Mouse (Mus musculus) hindlimb bud, embryonic 11.5 days (tissue): ENCODE data around the gene Ccser2.

Experiments used
- DNase-seq: peaks from one replicate; pipeline ENCODE4 v3.0.0-alpha.2; 2012; ENCODE audit warnings: low read depth, low spot score; ENCODE audit errors: extremely low spot score

Gene Ccser2

GRCm38 (mm10) chr14:36942716-36943115 lies 25.9 kb downstream of the Ccser2 start:
- DNase-seq, result no peak

GRCm38 (mm10) chr14:36937941-36938340 lies 30.6 kb downstream of the Ccser2 start:
- DNase-seq, result no peak

DNA sequence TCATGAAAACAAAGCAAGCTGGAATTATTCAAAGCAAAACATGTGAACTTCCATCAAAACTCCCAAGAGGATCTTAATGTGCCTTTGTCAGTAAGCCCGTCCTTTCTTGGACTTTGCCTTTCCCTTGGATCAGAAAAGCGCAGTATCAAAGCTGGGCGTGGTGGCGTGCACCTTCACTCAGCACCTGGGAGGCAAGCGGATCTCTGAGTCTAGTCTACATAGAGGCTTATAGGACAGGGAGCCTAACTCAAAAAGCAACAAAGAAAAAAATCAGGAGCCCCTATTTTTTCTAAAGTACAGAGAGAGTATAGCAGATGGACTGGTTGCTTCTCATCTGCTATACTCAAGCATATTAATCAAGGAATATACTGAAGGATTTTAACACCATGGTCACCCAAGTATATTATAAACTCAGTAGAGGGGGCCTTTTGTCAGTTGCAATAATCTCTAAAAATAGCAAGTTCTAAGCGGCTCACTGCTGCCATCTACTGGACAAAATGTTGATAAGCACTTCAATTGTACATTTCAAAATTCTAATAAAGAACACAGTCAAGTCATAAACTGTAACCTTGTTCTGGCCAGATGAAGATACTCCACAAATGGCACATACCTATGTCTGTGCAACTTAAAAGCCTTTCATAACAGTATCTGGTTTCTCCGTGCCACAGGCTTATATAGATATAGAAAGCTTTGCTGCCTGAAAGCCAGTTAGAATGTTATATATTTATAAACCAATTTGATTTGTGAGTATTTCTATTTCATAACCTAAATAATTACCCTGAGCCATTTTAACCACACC lies 31.3 kb downstream of the Ccser2 start:
- DNase-seq, result peak; percentile 47

DNA sequence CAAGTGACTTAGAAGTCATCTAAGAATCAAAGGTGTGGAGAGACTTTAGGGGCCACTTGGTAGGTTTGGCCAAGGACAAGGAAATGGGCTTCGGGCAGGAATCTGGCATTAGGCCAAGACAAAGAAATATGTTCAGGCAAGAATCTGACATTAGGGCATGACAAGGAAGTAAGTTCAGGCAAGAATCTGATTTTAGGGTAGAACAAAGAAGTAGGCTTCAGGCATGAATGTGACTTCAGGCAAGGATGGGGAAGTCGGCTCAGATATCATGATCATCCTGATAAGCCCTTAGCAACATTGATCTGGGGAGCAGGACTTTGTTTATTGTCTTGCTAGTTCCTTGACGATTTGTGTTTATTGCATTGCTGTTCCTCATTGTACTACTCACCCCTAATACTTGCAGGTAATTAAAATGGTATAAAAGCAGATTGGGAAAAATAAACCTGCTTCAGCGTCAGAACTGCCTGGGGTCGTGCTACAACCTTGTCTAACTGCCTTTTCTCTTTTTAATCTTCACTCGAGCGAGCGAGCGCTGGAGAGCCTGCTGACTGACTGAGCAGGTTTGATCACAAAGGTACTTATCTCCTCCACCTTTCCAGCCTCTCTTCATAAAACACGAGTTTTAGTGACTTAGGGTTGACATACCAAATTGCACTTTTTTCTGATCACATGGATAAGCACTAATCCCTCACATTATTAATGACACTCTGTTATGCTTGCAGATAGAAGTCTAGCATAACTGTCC lies 35.8 kb downstream of the Ccser2 start:
- no peak for DNase-seq

GRCm38 (mm10) chr14:36932038-36932437 lies 36.5 kb downstream of the Ccser2 start:
- DNase-seq, result no peak

DNA sequence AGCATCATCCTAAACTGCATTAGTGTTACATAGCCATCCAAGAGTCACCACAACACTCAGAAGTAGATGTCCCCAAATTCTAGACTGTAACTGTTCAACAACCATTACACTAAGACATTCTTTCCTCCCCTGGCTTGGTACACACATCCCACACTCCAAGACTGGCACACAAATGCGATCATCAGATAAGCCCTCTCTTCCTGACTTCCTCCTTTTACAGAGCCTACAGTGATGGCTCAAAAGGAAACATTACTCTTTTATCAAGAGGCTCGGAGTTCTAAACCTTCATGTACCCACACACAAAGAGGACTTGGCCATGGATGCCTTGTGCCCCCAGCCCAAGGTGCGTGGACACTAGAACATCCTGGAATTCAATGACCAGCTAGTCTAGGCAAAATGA lies 45.2 kb downstream of the Ccser2 start:
- no peak for DNase-seq

GRCm38 (mm10) chr14:36921346-36922049 lies 47.1 kb downstream of the Ccser2 start:
- DNase-seq, result no peak

DNA sequence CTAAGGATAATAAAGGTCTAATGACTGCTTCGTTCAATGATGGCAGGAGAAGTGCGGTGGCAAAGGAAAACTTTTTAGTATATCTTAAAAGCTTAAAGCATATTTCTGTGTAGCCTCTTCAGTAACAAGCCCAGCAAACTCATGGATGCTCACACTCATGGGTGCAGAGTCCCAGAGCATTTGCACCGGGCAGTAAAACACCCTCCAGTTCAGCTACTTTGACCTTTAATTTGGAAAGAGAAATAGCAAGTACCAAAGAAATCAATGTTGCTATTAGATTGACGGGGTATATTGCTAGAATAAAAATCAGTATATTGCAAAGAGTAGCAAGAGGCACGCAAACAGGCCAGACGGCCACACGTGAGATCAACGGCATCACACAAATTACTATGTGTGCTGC lies 48.7 kb downstream of the Ccser2 start:
- DNase-seq, result no peak

- no peak for DNase-seq
Measured at GRCm38 (mm10) chr14:36919146-36919545, 49.4 kb downstream of the Ccser2 start.

DNA sequence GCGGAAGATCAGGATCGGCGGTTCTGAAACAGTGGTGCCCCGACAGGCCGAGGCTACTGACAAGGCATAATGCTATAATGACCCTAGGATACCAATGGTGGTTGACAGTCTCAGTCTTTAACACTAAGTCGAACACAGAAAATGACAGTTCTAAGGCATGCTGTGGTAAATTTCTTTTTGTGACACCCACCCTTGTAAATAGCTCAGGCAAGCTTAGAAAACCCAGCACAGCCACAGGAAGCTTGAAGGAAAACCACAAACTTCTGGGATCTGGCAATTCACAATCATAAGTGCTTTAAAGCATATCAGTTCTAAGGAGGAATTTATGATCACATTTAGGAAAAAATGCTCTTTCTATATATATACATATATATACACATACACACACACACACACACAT lies 53.4 kb downstream of the Ccser2 start:
- no peak for DNase-seq

GRCm38 (mm10) chr14:36914473-36915005 lies 54.0 kb downstream of the Ccser2 start:
- DNase-seq, result no peak

DNA sequence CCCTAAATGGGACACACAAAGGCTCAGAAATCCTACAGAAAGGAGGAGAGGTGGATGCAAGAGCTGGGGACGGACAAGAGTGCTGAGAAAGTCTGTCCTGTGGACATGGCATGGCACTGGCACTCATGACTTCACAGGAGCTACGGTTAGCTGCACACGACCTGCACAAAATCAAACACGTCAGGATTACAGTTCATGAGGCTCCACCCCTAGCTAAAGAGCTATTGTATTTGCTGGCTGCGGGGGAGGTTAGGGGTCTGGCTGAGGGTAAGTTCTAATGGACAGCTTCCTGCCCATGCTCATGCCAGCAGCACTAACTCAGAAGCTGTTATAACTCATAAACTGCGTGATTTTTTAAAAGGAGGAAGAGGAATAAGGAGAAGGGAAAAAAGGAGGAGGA lies 56.8 kb downstream of the Ccser2 start:
- no peak for DNase-seq

GRCm38 (mm10) chr14:36905809-36906522 lies 62.6 kb downstream of the Ccser2 start:
- DNase-seq, result no peak

GRCm38 (mm10) chr14:36904206-36904605 lies 64.4 kb downstream of the Ccser2 start:
- no peak for DNase-seq

DNA sequence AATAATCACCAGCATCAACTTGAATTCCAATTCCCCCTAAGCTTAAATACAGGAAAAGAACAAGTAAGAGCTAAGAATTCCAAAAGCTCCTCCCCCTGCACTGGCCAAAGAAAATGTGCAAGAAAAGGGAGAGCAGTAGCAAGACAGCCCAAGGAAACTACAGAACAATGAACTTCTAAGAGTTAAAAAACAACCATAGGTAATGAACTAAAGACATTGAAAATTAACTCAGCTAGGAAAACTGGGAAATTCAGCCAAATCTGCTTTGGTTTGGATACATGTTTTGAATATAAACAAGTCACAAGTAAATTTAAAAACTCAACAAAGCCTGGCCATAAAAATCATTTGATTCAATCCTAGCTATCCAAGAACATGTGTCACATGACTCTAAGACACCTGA lies 67.7 kb downstream of the Ccser2 start:
- DNase-seq, result no peak

DNA sequence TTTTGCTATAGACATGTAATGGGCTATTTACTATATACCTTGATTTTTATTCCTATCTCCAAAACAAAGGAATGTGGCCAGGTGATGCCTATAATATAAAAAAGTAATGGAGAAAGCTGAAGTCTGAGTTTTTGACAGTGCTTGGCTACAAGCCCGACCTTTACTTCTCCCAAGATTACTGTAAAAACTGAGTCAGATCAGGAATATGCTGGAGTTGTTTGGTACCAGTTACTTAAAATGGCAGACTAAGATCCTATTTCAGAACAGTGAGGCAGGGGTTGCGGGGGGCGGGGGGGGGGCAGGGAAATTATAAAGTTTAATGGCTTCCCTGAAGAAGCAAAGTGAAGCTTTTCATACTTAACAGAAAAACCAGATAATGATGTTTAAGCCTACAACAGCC lies 73.9 kb downstream of the Ccser2 start:
- DNase-seq, result no peak

GRCm38 (mm10) chr14:36892762-36893358 lies 75.7 kb downstream of the Ccser2 start:
- DNase-seq, result no peak

GRCm38 (mm10) chr14:36890130-36890529 lies 78.4 kb downstream of the Ccser2 start:
- DNase-seq, result no peak

GRCm38 (mm10) chr14:36885680-36886079 lies 82.9 kb downstream of the Ccser2 start:
- no peak for DNase-seq

DNA sequence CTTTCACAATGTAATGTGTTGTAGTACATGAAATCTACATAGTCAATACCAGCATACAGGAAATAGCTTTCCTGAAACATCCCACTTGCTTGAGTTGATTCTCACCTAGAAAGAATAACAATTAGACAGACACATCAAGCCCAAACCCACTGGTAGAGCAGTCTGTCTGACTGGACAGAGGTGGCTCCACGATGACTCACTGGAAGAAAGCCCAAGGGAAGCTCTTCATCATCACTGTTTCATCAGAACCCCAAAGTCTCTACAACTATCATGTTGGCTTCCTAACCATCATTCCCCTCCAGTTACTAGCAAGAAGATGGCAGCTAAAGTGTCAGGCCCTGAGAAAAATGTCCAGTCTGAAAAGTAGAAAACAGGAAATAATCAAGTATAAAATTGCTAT lies 83.5 kb downstream of the Ccser2 start:
- DNase-seq, result no peak
